Mouse (Mus musculus) heart, postnatal 4 days (tissue): ENCODE measurements around the gene Efs. TPM values are rescaled to one million over a fixed set of nuclear protein-coding genes. Genes with fewer than 3 reads are reported as not detected.
A peak's percentile ranks its signal among the peaks of the same experiment; 100 is the strongest.

Source experiments
- DNase-seq: peaks from one replicate; pipeline ENCODE4 v3.0.0; 2021
- total RNA-seq, 2 experiments: library from RNA; stranded (reverse); gene quantifications; 2 replicates each; pipeline ENCODE4 v1.2.3; 2021

Gene Efs
- total RNA-seq, 2 experiments from 2014 or later: 10.5 to 10.9 TPM

DNA sequence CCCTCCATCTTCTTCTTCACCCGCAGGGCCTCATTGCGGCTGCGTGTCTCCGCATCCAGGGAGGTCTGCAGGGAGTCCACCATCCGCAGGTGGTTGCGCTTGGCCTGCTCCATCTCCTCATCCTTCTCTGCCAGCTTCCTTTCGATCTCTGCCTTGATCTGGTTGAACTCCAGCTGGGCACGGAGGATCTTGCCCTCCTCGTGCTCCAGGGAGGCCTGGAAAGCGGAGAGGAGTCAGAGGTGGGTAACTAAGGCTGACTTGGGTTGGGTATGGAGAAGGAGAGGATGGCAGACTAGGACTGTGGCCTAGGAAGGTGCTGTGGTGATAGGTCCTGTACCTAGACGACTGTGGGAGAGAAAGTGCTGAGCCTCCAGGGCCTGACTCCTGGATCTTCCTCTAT lies 21.1 kb upstream of the Efs start:
- peak; percentile 25 for DNase-seq

- DNase-seq: peak; percentile 37
These were observed 20.2 kb upstream of the Efs start for GRCm38 (mm10) chr14:54945975-54946704.

GRCm38 (mm10) chr14:54944939-54945338 lies 19.0 kb upstream of the Efs start:
- DNase-seq: peak; percentile 27

- DNase-seq: peak; percentile 13
These were observed 18.0 kb upstream of the Efs start for GRCm38 (mm10) chr14:54943971-54944370.

GRCm38 (mm10) chr14:54942479-54942878 lies 16.6 kb upstream of the Efs start:
- peak; percentile 28 for DNase-seq

DNA sequence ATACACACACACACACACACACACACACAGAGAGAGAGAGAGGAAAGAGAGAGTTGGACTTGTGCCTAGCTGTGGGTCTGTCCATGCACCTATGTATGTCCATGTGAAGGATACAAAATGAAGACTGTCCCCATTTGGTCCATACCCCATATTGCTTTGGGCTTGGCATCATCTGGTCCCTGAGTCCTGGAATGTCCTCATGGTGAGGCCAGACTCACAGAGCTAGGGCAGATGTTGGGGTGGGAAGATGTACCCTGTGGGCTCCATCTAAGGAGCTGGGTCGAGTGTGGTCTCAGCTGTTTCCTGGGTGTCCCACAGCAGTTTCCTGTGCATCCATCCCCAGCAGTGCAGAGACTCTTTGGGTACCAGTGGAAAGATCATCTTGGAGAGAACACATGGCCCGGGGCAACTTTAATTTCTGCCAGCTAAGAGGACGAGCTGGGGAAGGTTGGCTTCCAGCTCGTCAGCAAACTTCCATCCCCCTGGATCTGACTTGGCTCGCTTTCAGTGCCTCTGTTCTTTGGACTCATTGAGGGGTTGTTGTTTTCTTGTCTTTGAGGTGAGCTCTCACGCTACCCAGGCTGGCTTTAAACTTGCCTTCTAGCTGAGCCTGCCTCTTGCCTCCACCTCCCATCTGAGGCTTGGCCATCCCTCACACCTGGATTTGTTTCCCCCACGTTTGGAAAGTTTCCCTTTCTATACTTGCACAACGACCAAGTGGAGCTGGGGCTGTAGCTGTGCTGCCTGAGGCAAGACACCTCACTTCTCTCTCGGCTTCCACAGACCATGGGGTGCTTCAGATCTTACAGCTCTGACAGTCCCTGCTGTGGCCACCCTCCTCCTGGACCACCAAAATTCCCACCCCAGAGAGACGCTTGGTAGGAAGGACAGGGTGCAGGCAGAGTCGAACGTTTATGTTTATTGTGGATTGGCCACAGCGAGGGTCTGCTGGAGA lies 15.4 kb upstream of the Efs start:
- DNase-seq: peak; percentile 35

DNA sequence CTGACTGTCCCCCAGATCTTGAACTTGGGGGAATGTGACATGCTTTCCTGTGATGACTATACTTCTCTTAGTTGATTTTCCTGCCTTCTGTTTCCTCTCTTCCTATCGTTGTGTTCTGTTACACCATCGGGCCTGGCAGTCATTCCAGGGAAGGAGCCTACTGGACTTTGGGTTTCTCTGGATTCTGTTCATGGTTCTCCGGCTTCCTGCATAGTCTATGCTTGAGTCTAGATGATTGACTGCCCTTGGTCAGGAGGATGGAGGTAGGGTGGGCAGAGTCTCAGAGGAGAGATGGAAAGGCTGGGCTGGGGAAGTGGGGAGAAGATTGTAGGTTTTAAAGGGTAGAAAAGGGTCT lies 14.2 kb upstream of the Efs start:
- DNase-seq: no peak

DNA sequence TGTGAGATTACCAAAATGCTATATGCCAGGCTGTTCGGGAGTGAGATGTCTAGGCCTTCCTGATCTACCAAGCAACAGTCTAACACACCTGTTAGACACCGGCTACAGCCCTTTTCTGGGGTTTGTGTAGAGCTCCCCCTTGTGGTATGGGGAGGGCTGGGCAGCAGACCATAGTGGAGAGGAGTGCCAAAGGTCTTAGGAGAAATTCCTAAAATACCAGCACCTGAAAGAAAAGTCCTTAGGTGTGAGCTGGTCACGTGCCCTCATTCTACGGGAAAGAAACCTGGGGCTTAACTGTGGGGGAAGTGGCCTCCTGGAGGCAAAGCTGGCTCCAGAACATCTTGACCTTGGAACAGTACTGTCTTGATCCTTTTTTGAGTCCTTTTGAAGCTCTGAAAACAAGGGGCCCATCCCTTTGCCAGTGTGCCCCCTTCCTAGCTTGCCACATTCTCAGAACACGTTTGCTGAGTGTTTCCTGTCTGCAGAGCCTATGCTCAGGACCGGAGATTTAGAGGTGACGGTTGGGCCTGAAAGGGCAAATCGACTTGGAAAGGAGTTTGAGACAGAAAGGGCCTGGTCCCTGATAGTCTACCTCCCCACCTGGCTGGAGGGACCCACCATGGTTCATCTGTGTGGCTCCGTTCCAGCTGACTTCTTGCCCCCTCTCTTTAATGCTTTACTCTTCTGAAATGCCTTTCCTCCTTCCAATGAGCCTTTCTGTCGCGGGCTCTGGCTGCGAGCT lies 13.7 kb upstream of the Efs start:
- peak; percentile 84 for DNase-seq

DNA sequence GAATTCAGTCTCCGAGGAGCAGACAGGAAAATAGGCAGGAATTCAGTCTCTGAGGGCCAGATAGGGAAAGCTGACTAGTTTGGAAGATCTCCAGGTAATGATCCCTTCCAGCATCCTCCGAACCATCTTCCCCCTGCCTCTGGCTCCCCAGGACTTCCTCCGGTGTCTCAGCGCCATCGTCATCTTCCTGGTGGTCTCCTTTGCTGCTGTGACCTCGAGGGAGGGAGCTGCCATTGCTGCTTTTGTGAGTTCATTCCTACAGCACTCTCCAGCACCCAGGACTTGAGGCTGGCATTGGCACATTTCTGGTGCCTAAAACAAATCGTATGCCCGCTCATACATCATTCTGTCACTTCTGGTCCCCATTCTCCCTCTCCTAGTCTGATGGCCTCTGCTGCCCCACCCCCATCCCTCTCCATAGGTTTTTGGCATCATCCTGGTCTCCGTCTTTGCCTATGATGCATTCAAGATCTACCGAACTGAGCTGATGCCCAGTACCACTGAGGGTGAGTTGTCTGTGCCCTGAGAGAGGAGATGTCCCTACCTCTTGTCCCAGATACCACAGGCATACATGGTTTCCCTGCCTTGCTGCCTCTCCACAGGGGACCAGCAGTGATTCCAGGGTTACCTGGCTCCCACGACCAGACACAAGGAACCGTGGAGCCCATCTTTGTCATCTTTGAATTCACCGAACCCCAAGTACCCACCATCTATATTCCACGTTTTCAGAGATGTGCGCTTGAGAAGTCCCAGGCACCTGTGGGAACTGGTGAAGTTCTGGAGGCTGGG lies 12.7 kb upstream of the Efs start:
- peak; percentile 74 for DNase-seq

DNA sequence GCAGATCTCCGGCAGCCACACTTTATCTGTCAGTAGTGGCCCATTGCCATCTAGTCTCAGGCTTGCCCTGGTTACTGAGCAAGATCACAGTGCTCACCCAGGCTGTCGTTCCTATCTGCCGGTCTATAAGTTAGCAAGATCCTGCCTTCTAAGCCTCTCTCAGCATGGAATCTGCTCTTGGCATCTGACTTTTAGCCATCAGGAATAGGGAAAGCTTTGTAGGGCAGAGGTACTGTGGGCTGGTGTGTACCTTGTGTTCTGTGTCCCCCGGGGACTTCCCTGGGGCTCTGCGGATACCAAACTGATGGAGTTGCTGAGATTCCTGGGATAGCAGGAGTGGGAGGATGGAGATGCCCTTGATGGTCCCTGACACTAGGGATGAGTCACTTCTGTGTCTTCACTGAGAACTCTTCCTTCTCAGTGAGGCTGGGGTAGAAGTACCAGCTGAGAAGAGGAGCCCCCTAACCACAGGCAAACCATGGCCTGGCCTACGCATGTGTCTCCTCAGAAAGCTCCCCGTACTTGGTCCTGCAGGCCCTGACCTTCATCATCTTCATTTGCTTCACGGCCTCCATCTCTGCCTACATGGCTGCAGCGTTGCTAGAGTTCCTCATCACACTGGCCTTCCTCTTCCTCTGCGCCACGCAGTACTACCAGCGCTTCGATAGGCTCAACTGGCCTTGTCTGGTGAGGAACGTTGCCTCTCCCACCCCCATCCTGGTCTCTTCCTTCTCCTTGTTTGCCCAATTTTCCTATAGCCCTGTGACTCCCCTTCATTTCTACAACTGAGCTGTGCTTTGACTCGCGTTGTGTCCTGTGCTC lies 11.6 kb upstream of the Efs start:
- DNase-seq: peak; percentile 62

DNA sequence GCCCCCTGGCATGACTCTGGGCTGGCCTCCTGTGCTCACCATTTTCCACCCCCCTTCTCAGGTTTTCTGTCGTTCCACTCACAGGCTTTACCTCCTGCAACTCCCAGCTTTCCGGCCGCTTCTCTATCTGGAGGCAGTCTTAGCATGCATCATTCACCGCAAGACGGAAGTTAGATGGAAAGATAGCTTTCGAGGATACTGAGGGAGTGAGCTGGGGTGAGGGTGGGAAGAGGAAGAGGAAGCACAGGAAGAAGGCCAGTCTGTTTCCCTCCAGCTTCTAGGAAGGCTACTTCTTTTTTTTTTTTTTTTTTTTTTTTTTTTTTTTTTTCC lies 10.9 kb upstream of the Efs start:
- no peak for DNase-seq

DNA sequence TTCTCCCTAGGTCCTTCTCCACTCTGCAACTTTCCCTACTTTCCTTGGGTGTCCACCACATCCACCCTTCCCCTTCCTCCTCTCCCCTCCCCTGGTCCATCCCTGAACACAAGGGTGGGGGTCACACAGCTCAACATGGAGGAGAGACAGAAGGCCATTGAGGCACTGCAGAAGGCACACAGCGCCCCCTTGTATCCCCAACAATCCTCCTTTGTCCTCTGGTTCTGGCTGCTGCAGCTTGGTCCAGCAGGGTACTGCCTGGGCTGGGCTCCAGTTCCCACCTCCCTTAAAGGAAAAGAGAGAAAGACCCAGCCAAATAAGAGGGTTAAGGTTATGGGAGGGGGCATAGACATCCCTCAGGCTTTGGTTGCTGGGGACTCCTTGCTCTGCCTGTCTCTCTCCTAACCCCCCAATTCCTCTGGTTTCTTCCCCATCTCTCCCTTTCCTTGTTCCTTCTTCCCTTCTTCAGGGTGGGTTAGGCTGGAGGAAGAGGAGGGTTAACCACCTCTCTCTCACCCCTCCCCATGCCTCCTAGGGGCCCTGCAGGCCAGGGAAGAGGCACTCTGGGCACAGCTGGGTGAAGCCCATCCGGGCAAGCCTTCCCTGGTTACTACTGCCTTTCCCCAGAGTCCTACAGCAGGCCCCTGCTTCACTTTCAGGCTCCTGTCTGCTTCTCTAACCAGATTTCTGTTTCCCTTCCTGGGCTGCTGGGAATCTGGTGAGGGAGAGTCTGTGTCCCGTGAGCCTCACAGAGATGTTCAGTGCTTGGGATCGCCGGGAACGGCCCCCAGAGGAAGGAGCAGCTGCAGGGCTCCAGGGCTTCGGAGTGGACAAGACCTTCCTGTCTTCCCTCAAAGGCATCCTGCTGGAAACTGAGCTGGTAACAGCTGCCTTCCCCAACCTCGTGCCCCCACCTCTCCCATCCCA lies 10.2 kb upstream of the Efs start, which contains the start of gene Cmtm5:
Gene Cmtm5 (plus strand): TSS at position 358 of the 927 bp plus-strand sequence.
- peak; percentile 52 for DNase-seq

GRCm38 (mm10) chr14:54932645-54933150 lies 6.8 kb upstream of the Efs start, which contains the start of gene Il25:
TSS of gene Il25 (plus strand) at chr14:54932695.
- no peak for DNase-seq

DNA sequence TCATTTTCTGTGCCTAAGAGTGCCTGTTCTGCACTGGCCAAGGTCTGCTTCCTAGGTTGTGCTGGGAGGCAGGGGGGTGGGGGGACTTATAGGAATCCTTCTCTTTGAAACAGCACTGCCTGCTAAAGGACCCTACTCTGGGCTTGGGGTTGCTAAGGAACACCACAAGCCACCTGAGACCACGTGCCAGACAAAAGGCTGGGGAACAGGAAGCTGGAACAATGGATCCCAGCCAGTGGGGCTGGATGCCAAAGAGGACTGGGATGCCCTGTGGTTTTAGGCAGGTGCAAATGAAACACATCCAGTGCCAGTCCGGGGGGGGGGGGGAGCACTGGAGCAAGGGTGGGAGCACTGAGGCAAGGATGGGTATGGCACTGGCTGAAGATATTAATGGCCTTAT lies 4.5 kb upstream of the Efs start:
- DNase-seq: peak; percentile 59

DNA sequence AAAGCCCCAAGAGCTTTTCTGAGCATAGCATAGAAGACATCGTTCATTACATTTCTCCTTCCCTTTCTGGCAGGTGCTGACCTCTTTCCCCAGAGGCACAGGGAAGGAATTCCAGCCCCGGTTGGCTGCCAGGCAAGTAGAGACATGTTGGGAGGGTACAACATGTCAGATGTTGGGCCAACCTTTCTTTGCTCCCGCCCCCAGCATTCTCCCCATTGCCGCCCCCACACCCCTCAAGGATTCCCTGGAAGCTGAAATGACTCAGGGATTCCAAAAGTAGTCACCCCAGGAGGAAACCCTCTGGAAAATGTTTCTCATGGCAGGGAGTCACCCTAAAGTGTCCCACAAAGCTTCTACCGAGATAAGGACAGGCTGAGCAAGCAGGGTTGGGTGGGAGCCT lies 3.9 kb upstream of the Efs start:
- no peak for DNase-seq

DNA sequence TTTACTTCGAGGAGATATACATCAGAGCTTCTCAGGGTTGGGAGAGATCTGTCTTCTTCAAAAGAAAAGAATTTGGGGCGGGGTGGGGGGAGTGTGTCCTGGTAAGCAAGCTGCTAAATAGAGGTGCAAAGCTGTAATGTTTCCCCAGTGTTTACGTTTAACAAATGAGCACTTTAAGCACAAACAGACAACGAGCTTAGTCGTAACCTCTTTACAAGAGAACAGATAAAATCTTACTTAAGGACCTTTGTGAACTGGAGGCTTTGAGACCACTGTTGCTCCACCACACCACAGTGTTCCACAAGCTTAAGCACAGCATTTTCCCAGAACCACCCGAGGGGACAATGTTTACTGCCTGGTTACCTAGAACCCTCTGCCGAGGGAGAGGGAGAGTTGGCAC lies 1.4 kb upstream of the Efs start:
- DNase-seq: no peak

GRCm38 (mm10) chr14:54926401-54927158 lies 654 bp upstream of the Efs start:
- DNase-seq: peak; percentile 76

DNA sequence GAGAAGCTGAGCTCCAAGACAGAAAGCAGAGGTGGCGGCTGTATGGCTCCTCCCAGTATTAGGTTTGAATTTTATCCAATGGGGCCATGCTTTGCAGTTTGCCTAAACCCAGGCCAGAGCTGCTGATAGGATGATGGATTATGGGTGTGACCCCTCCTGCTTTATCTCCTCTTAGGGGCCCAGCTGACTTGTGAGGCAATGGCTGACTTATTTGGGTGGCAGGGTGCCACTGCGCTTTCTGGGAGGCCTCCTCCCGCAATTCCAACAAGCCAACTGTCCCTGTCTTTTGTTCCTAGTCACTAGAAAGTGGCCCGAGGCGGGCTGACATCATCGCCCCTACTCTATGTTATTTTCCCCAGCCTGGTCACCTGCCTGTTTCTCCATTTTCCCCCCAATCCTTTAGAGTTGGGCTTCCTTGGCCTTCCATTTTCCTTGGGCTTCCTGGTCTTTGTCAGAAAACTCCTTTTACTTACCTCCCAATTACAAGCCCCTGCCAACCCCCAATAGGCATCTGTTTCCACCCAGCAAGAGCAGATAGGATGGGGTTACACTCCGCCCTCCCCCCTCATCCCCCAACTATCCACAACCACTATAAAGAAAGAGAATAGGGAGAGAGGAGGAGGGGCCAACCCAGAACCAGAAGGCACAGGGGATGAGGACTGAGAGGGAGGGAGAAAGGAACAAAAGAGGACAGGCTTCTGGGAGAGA lies 1.1 kb downstream of the Efs start:
- DNase-seq: peak; percentile 72
